Mouse (Mus musculus): ENCODE measurements around the gene Bex4. TPM values are rescaled to one million over a fixed set of nuclear protein-coding genes. Genes with fewer than 3 reads are reported as not detected.
"Not testable (repeated sequence)": the region's sequence is repeated elsewhere in the genome, so short reads cannot be mapped to it uniquely, and the experiment has no call there.

Bex4 gene
- 27.8 and 33.7 TPM in 2 replicates for polyA plus RNA-seq (2012; rRNA removed)

DNA sequence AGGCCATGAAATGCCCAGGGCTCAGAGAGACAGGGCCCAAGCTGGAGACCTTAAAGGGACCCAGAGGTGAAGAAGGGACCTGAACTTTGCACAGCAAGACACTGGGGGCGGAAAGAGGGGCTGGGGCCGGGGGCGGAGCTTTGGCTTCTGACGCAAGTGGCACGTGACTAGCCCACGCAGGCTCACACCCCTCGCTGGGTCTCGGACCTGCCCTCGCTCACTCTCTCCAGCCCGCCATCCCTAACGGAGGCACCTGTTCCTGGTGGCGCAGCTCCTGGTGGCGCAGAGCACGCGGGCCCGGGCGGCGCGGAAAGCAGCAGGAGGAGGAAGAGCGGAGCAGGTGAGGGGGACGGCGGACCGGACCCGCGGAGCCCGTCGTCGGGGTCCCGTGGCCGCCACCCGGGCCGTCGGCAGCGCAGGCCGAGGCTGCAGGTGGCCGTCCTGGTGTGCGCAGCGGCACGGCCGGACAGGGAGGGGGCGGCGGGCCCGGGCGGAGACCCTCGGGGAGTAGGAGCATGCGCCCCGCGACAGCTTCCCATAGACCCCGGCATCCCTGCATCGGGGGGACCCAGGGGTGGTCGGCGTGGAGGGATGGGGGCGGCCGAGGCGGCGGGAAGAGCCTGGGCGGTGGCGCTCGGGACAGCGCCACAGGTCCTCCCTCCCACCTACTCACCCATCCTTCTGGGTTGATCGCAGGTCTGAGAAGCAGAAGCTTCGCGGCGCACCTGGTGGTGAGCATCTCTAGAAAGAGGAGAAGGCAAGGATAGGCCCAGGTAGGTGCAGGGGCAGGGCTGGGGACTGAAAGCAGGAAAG, at the start of gene Bex4:
Gene Bex4, plus strand, starts transcription at position 170 of the 813 bp plus-strand sequence.
- not testable (repeated sequence) for H3K27ac ChIP-seq (ENCODE audit: insufficient read depth, low read length); H3K4me1 ChIP-seq (ENCODE audit: control insufficient read depth, insufficient read depth, low read length); H3K27me3 ChIP-seq (ENCODE audit: control insufficient read depth, insufficient read depth, low read length); DNase-seq
- 12% methylated on average over 20 of the region's 64 CpGs for WGBS
- H3K4me3 ChIP-seq (replicated peaks; ENCODE audit: insufficient read depth, low read depth, low read length) = peak within 1 kb of the TSS; percentile 55

DNA sequence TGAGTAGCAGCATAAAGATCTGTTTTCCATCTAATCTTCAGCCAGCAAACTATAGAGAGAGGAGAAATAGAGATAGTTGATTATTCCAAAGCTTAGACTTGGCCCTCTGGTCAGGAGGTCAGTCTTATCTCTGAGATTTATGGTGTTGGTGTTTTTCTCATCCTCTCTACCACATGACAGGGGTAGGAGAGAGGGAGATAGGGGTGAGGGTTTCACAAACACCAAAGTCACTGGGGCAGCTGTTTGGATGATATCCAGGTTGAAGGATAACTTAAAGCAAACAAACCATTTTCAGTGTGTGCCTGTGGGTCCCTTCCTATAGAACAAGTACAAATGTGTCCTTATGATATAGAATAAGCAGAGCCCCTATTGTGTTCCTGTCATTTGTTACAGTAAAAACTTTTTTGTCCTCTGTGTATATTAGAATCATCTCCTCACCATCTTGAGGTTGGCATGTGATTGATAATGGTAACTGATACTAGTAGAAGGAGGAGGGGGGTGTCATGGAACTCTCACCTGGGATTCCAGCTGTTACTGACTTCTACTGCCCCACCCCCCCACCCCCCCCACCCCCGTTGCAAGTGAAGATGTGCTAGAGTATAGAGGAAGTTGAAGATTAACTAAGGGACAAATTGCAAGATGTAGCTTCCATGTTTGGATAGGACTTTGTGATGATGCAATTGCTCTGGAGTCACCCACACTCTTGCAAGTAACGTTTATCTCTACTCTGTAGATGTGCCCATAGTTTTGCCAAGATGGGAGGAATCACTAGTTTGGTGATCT, 46.1 kb upstream of the Bex4 start:
- Histone ChIP-seq H3K27me3 (ENCODE audit: control insufficient read depth, insufficient read depth, low read length) (no peaks in the 10 kb centered on the region), H3K4me3 (replicated peaks; ENCODE audit: insufficient read depth, low read depth, low read length) (no peak overlapping the region), H3K4me1 (ENCODE audit: control insufficient read depth, insufficient read depth, low read length) (no peaks in the 10 kb centered on the region), H3K27ac (ENCODE audit: insufficient read depth, low read length) (no peak overlapping the region)
- no peak for DNase-seq
- 45% methylated on average over 2 of the region's 2 CpGs for WGBS
- TF ChIP-seq POLR2A (IDR thresholded peaks at IDR 0.05; ENCODE audit: borderline replicate concordance, insufficient read depth, low read length) (no peak), CTCF (IDR thresholded peaks at IDR 0.05; ENCODE audit: borderline replicate concordance, insufficient read depth, low read depth, low read length) (no peak)

DNA sequence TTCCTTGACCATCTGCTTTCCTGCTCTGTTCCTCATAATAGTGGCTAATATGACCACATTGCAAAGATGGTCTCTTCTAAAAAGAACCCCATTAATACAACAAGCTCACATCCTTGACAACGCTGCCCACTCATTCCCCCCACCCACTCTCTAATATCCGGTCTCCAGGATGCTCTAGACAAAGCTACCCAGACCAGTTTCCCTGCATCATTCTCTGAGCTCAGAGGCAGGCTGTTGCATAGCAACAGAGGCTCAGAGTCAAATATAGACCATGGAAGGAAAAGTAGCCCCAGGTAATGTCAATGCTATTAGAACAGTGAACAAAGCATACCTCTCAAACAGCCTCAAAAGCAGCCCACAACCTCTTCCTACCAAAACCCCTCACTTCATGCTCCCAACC, 44.4 kb upstream of the Bex4 start:
- no peak overlapping the region for H3K27ac ChIP-seq (ENCODE audit: insufficient read depth, low read length)
- H3K27me3 ChIP-seq (ENCODE audit: control insufficient read depth, insufficient read depth, low read length) = no peaks in the 10 kb centered on the region
- no peak for TF ChIP-seq CTCF (IDR thresholded peaks at IDR 0.05; ENCODE audit: borderline replicate concordance, insufficient read depth, low read depth, low read length)
- no peak for TF ChIP-seq POLR2A (IDR thresholded peaks at IDR 0.05; ENCODE audit: borderline replicate concordance, insufficient read depth, low read length)
- H3K4me3 ChIP-seq (replicated peaks; ENCODE audit: insufficient read depth, low read depth, low read length) = no peak overlapping the region
- DNase-seq = no peak
- WGBS = 22% methylated on average over 2 of the region's 2 CpGs
- H3K4me1 ChIP-seq (ENCODE audit: control insufficient read depth, insufficient read depth, low read length) = no peaks in the 10 kb centered on the region

DNA sequence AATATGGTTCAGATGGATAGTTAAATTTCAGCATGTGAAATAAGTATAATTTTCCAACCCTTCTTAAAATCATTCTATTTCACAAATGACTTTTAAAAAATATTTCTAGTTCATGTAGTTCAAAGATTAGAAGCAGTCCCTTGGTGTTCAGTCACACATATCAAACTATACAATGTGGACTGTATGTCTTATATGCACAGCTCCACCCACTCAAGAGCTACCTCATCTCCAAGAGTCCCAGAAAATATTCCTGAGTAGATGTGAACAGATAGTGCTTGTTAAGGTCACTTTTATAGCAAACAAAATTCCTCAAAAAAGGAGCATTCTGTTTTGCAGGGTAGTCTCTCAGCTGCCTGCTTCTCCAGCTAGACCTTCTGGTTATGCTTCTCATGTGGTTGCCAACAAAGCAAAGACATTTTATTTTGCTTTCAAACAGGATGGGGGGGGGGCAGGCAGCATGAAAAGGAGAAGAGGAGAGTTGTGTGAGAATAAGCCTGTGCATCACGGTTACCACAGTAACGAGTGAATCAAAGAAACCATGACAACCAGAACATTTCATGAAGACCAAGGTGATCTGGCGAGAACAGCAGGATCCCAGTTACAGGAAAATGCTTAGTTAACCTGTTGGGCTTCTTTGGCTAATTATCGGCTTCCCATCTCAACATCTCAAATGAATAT, 34.6 kb upstream of the Bex4 start:
- H3K27ac ChIP-seq (ENCODE audit: insufficient read depth, low read length) = no peak overlapping the region
- DNase-seq = no peak
- H3K27me3 ChIP-seq (ENCODE audit: control insufficient read depth, insufficient read depth, low read length) = no peaks in the 10 kb centered on the region
- H3K4me1 ChIP-seq (ENCODE audit: control insufficient read depth, insufficient read depth, low read length) = no peaks in the 10 kb centered on the region
- no peak overlapping the region for H3K4me3 ChIP-seq (replicated peaks; ENCODE audit: insufficient read depth, low read depth, low read length)
- TF ChIP-seq CTCF (IDR thresholded peaks at IDR 0.05; ENCODE audit: borderline replicate concordance, insufficient read depth, low read depth, low read length) (no peak), POLR2A (IDR thresholded peaks at IDR 0.05; ENCODE audit: borderline replicate concordance, insufficient read depth, low read length) (no peak)
- 47% methylated on average over 4 of the region's 4 CpGs for WGBS

DNA sequence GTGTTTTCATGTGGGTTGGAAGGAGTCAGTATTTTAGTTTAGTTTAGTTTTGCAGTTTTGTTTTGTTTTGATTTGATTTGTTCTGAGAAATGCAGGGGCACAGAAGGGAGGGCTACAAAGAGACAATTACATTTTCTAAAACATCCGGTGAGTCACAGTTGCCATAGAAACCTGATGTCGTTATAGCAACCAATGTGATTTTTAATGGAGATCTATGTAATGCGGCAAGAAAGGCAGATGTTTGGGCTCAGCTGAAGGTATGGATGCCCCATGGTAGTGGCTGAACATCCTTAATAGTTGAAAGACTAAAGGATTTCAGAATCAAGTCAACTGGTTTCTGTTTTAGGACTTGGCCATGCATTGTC, 34.1 kb upstream of the Bex4 start:
- no peak for DNase-seq
- no peak overlapping the region for H3K27ac ChIP-seq (ENCODE audit: insufficient read depth, low read length)

DNA sequence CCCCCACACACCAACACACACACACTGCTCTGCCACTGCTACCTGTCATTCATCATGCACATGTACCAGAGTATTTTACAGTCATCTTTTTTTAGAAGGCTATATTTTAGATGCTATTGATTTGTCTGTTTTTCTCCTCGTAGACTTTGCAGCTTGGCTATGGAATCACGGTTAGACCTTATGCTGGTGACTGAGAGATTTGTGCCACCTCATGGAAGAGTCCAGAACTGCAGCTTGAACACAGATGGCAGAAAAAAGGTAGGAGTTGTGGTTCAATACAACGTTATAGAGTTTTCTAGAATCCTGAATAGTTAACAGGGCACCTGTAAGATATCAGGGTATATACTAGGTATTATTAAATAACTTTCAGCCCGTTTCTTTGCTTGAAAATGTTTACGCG, 30.9 kb upstream of the Bex4 start:
- 29% methylated on average over 6 of the region's 6 CpGs for WGBS
- DNase-seq = peak; percentile 52 to 56

More for the DNA sequence above, 34.1 kb upstream of the Bex4 start:
- Histone ChIP-seq H3K4me3 (replicated peaks; ENCODE audit: insufficient read depth, low read depth, low read length) (no peak overlapping the region), H3K4me1 (ENCODE audit: control insufficient read depth, insufficient read depth, low read length) (no peaks in the 10 kb centered on the region), H3K27me3 (ENCODE audit: control insufficient read depth, insufficient read depth, low read length) (no peaks in the 10 kb centered on the region)
- 42% methylated on average over 3 of the region's 3 CpGs for WGBS
- no peak for TF ChIP-seq CTCF (IDR thresholded peaks at IDR 0.05; ENCODE audit: borderline replicate concordance, insufficient read depth, low read depth, low read length)
- no peak for TF ChIP-seq POLR2A (IDR thresholded peaks at IDR 0.05; ENCODE audit: borderline replicate concordance, insufficient read depth, low read length)

DNA sequence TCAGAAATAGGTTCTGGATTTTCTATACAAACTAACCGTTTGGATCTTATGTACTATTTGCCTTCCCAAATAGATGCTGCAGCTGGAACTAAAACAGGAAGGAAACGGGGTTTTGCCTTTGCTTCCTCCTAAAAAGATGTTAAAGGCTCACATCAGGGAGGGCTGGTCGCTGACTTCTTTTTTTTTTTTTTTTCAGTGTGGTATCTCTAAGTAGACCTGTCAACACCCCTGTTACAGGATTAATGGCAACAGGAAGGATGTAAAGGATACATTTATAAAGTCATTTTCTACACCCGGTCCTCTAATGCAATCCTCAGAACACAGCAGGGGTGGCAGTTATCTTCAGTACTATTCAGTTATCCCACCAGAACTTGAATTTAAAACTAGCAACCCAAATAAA, 23.8 kb upstream of the Bex4 start:
- DNase-seq = no peak
- Histone ChIP-seq H3K27me3 (ENCODE audit: control insufficient read depth, insufficient read depth, low read length) (no peaks in the 10 kb centered on the region), H3K4me1 (ENCODE audit: control insufficient read depth, insufficient read depth, low read length) (no peaks in the 10 kb centered on the region), H3K27ac (ENCODE audit: insufficient read depth, low read length) (no peak overlapping the region), H3K4me3 (replicated peaks; ENCODE audit: insufficient read depth, low read depth, low read length) (no peak overlapping the region)
- TF ChIP-seq POLR2A (IDR thresholded peaks at IDR 0.05; ENCODE audit: borderline replicate concordance, insufficient read depth, low read length) = no peak
- WGBS = 39% methylated on average over 4 of the region's 4 CpGs

More for the DNA sequence above, 30.9 kb upstream of the Bex4 start:
- Histone ChIP-seq H3K27me3 (ENCODE audit: control insufficient read depth, insufficient read depth, low read length) (no peaks in the 10 kb centered on the region), H3K4me1 (ENCODE audit: control insufficient read depth, insufficient read depth, low read length) (no peaks in the 10 kb centered on the region), H3K27ac (ENCODE audit: insufficient read depth, low read length) (no peak overlapping the region), H3K4me3 (replicated peaks; ENCODE audit: insufficient read depth, low read depth, low read length) (peak overlapping the region; percentile 52)
- TF ChIP-seq POLR2A (IDR thresholded peaks at IDR 0.05; ENCODE audit: borderline replicate concordance, insufficient read depth, low read length) (no peak), CTCF (IDR thresholded peaks at IDR 0.05; ENCODE audit: borderline replicate concordance, insufficient read depth, low read depth, low read length) (peak; percentile 50; the same call in 1 of the 2 replicates)
